Mouse (Mus musculus) cerebellum, adult 18-20 months (tissue): ENCODE measurements around the gene Crls1.

ENCODE experiments used
- DNase-seq, 2 experiments: peaks; one replicate each; pipeline ENCODE4 v3.0.0; 2021

Crls1 gene

DNA sequence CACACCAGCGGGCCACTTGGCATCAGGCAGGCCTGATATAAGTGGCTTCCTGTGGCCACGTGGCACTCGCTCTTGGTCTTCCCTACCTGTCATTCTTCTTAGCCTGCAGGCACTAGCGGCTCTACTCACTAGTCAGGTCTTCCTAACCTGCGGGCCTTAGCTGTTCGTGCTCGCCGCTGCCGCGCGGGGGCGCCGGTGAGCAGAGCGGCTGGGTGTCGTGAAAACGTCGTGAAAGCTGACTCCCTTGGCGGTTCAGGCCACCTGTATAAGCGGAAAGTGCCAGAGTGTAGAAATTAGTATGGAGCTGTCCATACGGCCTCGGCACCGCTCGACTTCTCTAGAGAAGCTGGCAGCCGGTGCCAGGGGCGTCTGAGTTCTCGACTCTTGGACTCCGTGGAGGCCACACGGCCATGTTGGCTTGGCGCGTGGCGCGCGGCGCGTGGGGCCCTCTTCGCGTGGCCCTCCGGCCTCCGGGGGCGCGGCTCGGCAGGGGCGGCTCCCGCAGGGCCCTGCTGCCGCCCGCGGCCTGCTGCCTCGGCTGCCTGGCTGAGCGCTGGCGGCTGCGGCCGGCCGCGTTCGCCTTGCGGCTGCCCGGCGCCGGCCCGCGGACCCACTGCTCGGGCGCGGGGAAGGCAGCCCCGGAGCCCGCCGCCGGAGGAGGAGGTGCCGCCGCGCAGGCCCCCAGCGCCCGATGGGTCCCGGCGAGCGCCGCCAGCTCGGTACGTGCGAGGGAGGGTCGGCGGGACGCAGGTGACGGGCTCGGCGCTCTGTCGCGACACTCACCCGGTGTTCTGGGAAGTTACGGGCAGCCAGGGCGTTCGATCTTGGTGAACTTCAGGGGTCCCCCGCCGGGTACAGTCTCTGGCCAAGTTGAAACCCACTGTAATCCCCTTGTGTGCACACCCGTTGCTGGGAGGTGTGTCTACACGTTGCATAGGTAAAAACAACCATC lies at the start of gene Crls1:
TSS of gene Crls1 (plus strand) at position 260 of the 952 bp plus-strand sequence.
- peak; percentile 89 to 98 for DNase-seq

DNA sequence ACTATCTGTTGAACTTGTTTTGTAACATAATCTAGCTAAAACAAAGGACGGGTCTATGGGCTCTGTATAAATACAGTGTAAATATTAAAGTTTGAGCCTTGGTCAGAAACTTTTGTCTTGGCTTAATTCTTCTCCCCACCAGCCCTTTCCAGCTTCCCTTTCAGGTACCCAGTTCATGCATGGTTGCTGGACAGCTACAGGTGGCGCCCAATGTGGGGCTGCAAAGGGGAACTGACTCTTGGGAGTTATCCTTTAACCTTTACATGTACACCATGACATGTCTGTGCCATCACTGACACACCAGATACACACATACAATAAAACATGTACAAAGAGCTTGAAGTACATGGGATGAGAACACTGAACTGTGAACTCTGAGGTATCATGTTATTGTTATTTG lies 43.5 kb upstream of the Crls1 start:
- no peak for DNase-seq

DNA sequence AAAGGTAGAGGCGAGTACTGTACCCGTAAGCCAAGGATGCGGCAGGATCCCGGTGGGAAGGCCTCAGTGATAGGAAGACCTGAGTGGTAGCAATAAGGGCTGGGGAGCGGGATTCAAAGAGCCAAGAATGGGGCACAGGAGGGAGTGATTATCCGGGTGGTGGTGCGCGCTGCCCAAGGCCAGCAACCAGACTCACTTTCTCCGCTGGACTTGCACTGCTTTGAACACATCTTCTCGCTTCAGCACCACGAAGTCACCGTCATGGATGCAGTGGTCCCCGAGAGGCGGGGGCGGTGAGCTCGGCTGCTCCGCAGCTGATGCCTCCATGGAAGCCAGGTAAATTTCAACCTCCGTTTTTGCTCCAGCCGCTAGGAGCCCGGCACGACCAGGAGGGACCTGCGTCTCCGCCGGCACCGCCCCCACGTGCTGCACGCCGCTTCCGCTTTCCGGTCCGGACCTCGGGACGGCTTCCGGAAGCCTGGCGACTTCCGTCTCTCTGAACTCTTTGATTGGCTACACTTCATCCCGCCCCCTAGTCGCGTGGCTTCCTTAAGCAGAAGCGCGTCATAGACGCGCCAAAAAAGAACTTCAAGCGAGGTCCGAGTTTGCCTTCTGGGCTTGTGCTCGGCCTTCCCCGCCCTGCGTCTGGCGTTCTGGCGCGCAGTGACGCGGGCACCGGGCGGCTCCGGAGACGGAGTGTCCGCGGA lies 30.7 kb upstream of the Crls1 start, which contains the start of the genes Trmt6 and Mcm8:
TSS of gene Trmt6 (minus strand) at position 448 of the 707 bp plus-strand sequence.
TSS of gene Mcm8 (plus strand) at position 534 of the 707 bp plus-strand sequence.
- DNase-seq: peak; percentile 92 to 96

DNA sequence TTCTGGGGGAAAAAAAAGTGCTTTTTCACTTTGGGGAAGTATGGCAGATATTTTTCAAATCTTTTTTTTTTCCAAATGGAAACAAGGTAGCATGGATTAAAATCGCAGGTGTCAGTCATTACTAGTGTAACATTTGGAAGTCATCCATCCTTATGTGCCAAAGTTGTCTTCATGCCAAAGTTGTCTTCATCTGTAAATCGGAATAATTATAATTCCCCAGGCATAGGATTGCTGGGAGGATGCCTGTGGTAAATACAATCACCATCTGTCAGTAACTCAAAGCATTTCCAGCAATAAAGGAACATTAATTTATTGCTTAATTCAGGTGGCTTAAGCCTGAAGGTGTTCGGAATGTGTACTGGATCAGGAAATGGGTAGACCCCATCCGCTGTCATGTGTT lies 5.4 kb upstream of the Crls1 start:
- peak in 1 of 2 experiments; percentile 9 for DNase-seq

DNA sequence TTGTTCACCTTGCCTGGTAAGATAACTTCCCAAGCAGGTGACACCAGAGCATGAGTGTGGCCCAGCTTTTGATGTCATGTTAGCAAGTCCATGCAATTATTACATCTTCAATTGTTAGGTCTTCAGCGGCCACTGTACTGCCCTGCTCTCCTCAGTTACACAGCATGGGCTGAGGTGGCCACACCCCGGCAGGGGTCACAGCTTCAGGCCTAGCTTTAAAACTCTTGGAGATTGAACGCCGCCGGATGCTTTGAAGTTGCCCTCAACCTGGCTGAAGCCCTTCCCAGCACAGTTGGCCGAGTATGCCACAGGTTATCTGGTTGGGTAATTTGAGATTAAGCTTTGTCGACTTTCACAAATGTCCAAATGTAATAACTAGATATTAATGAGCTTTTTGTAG lies 1.1 kb downstream of the Crls1 start:
- DNase-seq: peak in 1 of 2 experiments; percentile 9

DNA sequence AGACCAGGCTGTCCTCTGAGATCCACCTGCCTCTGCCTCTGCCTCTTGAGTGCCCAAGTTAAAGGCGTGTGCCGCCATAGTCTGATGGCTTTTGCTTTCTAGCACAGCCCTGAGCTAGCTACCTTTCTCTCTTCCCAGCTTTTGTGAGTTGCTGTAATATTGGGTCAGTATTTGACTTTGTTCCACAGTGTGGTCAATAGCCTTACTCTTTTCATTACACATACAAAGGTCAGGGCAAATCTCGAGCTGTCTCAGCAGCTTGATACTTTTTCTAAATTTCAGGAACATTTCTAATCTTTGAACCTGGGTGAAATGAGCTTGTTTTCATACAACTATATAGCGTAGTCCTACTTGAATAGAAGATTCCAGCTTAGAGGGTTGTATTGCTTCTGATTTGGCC lies 1.9 kb downstream of the Crls1 start:
- no peak for DNase-seq

DNA sequence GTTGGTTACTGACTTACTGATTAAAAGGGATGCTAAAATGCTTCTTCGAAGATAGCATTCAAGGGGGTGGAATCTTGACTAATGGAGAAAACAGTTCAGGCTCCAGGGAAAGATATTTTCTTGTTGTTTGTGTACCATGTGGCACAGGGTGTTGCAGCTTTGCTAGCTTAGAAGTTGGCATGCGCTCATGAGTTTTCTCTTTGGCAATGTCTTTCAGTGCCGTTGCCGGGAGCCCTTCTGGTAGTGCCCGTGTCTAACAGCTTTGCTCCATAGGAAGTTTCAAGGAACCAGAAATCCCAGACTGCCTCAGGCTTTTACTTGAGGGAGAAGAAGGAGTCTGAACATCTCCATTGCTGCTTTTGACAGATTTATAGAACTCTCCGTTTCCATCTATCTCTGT lies 2.7 kb downstream of the Crls1 start:
- DNase-seq: peak in 1 of 2 experiments; percentile 13

DNA sequence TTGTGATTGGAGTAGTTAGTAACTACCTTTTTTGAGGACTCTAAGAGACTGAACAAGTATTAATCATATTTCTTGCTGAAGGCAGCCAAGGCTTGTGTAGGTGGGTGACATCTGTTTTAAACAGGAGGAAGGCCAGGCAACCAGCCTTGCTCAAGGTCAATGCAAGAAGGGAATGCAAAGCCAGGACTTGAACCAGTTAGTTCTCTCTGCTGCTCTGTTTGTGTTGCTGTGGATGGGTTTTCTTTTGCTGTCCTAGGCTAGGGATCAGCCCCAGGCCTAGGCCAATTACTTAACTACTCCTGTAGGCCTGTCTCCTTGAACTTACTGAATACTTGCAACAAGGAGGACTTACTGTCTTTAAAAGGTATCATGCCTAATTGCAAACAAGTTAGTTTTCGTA lies 6.6 kb downstream of the Crls1 start:
- DNase-seq: no peak

DNA sequence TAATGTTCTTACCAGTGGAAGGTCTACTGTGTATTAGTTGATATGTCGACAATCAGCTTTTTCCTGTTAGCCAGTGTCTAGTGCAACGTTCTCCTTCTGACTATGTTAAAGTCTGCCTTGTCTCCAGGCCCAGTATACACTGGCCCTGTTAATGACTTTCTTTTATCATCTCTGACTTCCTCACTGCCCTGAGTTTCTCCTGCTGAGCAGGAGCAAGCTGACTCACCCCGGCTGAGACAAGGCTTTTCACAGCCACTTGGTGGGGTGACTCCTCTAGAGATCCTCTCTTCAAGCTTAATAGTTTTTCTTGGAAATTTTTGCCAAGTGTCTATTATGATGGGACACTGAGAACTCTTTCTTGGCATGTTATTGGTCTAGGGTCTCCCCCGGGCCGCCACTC lies 9.9 kb downstream of the Crls1 start:
- DNase-seq: no peak

DNA sequence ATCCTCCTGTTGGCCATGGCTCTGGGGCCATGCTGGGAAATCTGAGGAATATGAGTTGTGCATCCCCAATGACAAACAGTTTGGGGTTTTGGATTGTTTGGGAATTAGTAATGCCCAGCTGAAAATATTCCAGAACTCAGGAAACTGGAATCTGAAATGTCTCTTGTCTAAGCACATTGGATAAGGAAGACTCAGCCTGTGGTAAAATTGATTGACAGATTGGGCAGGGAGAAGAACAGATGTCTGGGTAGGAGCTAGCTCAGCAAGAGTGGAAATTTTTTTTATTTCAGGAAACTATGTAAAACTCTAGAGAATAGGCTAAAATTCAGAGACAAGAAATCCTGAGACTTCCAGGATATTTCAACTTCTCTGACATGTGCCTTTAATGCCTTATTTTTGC lies 14.0 kb downstream of the Crls1 start:
- no peak for DNase-seq

DNA sequence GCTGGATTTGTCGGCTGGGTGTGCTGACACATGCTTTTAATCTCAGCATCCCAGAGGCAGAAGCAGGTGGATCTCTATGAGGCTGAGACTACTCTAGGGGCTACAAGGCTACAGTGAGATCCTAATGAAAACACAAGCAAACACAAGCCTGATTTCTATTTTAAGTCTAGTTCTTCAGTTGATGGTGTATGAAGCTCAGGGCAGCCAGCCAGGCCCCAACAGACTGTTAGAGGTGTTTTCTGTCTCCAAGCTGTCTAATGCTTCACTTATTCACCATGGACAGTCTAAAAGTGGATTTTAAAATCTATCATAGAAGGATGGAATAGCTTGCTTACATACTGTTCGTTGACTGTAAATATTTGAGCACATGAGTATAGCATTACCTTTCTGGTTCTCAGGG lies 15.0 kb downstream of the Crls1 start:
- DNase-seq: peak; percentile 18 to 25

DNA sequence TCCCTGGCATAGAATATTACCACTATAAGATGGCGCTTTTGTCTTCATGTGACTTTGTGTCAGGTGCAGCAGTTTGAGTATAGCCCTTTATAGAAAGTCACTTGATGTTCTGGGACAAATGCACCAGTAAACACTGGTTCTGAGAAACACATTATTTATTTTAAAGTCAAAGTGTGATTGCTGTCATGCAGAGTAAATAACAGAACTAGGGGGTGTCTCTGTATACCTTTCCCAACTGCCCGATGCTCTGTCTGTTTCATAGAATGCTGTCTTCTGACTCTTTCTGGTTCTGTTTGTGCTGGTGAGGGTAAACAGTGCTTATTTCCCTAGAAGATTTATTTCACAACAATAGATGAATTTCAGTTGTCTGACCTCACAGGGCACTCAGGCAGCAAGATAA lies 16.9 kb downstream of the Crls1 start:
- DNase-seq: no peak

DNA sequence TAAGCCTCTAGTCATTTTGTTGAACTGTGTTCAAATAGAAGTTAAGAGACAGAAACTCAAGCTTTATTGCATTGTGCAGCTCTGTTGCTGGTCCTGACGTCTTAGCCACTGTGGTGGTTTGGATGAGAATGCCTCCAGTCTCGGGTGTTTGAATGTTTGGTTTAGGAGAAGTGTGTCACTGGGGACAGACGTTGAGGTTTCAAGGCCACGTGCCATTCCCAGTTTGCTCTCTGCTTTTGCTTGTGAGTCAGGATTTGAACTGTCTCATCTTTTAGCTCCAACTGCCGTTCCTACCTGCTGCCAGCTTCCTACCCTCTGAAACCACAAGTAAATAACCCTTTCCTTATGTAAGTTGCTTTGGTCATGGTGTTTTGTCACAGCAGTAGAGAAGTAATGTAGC lies 21.1 kb downstream of the Crls1 start:
- no peak for DNase-seq

DNA sequence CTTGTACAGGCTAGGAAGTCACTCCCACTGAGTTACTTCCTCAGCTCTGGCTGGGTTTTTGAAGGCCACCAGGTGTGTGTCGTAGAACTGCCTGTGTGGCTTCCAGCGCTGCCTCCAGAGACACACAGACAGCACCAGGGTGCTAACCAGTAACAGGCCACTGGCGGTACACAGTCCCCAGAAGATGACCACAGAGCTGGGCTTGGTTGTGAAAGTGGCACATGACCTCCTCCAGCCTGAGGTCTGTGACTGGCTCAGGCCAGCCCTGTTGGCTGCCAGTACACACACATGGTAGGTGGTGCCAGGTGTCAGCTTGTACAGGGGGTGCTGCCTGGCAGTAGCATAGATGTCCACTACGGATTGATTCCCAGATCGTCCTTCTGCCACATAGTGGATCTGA lies 23.2 kb downstream of the Crls1 start:
- DNase-seq: no peak

DNA sequence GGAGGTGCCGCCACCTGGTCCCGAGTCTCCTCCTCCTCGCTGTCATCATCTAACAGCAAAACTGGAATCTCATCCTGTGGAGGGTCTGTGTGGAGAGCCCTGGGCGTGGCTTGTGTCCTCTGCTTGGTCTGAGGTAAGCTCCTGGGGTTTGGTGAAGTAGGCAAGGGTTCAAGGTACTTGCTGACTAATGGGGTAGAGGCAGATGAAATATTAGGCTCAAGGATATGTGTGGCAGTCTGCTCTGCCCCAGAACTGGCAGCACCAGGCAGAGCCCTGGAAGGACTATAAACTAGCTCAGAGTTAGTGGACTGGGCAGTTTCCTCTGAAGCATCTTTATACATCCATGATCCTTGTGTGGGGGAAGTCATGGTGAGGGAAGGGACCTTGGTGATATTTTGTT lies 23.8 kb downstream of the Crls1 start:
- no peak for DNase-seq

DNA sequence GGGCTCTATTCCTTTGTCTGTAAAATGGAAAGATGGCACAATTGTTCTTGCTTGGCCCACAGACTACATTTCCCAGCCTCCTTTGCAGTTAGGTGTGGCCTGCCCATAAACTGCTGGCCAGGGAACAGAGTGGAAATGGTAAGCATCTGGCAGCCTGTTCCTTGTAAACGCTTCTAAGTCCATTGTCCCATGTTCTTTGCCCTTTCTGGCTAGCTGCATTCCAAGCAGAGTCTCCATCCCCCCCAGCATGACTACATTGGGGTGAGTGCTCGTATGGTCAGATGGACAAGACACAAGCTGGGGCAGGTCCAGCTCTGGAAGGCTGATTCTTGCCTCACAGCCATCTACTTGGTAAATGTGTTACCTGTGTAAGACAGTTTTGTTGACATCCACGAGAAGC lies 25.2 kb downstream of the Crls1 start:
- DNase-seq: no peak

DNA sequence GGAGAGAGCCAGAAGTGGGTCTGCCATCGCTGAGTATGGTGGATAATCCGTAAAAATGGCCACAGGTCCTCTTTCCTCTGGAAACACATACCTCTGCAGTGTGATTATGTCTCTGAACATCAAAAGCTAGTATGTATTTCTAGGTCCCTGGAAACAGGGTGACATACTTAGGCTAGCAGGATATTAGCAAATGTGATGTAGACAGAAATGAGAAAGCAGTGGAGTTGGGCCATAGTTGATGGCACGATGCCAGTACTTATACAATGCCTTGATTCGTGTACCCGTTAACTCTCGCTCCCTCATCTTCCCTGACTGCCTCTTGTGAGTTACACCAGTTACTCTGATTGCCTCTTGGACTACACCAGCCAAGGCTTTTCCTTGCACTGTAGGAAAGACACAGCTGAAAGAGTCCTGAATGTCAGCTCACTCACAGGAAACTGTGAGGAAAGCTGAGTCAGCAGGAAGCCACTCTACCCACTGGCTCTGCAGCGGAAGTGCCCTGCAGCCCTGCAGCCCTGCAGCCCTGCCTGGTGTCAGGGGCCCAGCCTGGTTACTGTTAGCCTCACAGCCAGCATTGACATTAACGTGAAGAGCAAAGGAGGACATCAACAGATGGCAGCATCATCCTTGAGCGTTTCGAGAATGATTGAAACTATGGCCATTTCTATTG lies 27.3 kb downstream of the Crls1 start:
- no peak for DNase-seq

DNA sequence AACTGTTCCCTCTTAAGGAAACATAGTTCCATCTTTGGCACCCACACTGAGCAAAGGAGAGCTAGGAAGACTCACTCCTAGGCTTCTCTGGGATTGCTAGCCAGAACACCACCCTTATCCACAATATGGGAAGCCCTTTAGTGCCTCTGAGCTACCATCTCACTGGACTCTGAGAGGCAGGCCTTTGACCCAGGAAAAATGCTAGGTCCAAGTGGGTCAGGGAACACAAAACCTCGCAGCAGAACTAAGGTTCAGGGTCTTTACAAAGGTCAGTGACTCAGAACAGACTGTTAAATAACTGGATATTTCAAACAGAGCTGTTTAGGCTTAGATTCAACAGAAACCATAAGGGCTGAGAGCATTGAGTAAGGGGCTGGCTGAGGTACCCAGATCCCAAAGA lies 30.5 kb downstream of the Crls1 start:
- DNase-seq: no peak

DNA sequence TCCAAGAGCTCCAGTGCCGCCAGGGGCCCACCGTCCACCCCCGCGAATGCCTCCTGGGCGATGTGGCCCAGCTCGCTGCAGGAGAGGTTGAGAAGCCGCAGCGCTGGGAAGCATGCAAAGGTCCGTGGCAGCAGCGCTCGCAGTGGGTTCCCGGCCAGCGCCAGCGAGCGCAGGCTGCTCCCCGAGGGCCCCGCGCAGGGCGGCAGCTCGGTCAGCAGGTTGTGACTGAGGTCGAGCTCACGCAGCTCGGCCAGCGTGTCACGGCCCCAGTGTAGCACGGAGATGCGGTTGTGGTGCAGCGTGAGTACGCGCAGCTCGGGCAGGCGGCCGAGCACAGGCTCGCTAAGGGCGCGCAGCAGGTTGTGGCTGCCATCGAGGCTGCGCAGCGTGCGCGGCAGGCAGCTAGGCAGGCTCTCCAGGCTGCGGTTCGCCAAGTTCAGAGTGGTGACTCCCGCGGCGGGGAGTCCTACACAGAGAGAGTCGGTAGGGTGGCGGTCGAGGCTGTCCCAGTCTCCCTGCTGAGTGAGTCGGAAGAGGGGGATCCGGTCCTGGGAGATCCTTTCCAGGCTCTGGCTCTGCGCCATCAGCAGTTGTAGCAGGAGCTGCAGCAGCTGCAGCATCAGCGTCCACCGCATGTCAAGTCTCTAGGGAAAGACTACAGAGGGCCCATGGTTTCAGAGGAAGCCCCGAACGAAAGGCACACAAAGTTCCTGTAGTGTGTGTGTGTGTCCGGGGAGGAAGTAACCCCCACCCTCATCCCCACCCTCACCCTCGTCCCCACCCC lies 33.0 kb downstream of the Crls1 start:
- DNase-seq: peak in 1 of 2 experiments; percentile 15

DNA sequence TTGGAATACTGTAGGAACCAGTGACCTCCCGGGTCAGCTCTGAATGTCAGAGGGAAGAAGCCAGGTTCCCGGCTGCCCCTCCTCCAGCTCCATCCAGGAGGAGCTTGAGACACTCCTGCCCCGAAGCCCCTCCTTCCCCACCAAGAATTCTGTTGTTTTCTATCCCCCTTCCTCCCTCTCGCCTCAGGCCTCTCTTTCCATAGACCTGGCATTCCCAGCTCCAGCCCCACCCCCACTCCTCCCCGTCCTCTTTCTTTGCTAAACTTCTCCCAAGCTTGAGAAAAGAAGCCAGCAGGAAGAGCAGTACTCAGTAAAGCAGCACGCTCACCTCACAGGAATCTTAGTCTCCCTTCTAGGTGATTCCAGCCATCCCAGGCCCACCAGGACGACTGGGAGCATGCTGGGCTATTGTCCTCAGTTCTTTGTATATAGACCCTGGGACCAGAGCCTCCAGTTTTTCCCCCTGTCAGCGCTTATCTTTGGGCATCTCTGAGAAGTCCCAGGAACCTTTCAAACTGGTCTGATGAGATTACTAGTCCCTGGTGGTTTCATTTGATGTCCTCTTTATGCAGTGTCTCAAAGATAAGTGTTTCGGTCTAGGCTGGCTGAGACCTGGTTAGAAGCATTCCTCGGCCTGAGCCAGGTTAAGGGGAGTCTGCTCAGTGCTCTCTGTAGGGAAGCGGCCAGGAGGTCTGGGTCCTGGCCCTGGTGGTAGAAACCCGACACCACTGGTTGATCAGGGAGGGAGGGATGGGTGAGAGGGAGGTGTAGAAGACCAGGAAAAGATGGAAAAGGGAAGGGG lies 34.6 kb downstream of the Crls1 start, which contains the start of gene Lrrn4:
TSS of gene Lrrn4 (minus strand) at position 48 of the 802 bp plus-strand sequence.
- no peak for DNase-seq

DNA sequence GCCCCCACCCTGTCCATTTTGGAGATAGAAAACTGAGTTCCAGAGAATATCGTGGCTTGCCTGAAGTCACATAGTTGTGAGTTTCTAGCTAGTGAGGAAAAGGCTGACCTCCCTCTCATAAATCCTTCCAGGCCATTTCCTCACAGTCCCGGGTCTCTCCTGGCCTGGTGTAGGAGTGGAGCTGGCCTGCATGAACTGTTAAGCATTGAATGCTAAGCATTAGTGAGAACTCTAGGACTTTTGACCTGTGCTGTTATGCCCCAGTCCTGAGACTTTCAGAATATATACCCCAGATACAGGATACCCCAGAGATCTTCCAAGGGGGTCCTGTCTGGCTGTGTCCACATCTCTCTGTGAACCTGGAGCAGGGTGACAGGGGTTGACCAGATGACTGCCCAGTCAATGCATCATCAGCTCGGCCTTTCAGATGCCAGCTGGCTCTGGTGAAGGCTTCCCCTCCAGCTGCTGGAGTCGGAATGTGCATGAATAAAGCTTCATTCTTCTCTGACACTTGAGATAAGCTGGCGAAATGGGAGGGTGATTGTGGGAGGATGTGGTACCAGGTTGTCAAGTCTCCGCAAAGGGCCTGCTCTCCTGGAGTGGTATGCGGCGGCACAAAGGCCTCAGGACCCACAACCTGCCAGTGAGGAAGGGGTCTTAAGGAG lies 38.0 kb downstream of the Crls1 start:
- DNase-seq: no peak
